Mouse (Mus musculus): ENCODE measurements around the gene Gm49396. TPM values are rescaled to one million over a fixed set of nuclear protein-coding genes. Genes with fewer than 3 reads are reported as not detected.

Gm49396 gene
- total RNA-seq (2021) = 1 to 10 TPM; 3.6 to 9.3 TPM

DNA sequence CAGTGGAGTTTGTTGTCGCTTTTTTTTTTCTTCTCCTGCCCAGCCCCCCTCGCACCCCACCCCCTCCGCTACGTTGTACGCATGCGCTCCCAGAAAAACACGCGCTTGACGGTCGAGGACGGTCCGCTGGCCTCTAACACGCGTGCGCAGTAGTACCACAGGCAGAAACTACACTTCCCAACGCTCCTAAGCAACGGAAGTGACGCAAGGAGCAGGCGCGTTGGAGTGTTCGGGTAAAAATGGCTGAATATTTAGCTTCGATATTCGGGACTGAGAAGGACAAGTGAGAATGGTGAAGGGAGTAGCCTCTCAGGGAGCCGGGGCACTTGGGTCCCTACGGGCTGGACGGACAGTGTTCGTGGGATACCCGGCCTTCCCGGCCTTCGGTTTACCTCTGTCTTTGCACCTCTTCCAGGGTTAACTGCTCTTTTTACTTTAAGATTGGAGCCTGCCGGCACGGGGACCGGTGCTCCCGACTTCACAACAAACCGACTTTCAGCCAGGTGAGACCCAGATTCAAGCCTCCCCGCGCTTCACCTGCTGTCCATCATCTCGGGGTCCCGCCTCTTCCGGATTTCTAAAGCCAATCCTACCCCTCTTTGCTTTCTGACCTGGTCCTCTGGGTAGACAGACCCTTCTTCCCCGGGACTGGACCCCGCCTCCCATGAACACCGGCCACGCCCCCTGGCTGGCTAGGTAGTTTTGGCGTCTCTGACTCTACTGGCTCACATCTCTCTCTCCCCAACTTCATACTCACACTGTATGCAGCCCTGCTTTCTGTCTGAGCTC, at the start of gene Gm49396, which contains the start of the genes U2af1l4 and Psenen:
Gene Gm49396 (plus strand): TSS at position 228 of the 789 bp plus-strand sequence.
Gene U2af1l4 (plus strand): TSS at position 185 of the 789 bp plus-strand sequence.
Gene Psenen (minus strand): TSS at position 511 of the 789 bp plus-strand sequence.
- peak; percentile 93 to 95 for DNase-seq (ENCODE audit: low spot score in 2 of 2)
- intact Hi-C loops (cut with DNase I) = loop anchor here (2.0 kb wide), 2 partner anchors 25 to 121 kb away; partner anchors contain the start of gene Kmt2b

DNA sequence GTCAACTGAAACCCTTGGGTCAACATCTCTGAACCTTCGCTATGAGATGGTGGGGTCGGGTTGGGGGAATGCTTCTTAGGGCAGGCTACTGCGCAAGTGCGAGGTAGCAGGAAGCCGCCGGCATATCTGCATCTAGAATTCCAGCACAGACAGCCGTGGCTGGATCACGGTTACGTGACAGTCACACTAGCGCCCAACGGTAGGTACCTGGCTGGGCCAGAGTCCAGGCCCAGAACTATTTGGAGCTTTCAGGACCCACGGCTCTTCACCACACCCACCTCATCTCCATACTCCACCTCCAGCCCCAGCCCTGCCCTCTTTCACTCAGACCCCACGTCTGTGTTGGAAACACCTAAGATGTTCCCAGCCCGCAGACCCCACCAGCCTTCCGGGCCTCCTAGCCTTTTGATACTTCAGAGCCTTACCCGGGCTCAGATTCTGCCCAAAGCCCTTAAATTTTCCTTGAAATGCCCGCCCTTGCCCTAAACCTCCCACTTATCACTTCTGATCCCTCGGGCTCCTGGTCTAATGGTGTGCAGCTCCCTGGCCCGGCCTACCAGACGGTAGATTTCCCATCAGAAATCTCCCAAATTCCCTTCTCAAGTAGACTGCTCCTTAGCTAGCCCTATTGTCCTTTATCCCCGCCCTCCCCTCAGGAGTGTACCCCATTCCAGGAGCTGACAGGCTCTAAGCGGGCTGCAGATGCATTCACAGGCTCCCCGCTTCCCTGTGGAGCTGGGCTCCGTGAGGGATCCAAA, 48.0 kb upstream of the Gm49396 start:
- intact Hi-C loops (cut with DNase I) = no loop called here
- no peak for DNase-seq (ENCODE audit: low spot score in 2 of 2)

DNA sequence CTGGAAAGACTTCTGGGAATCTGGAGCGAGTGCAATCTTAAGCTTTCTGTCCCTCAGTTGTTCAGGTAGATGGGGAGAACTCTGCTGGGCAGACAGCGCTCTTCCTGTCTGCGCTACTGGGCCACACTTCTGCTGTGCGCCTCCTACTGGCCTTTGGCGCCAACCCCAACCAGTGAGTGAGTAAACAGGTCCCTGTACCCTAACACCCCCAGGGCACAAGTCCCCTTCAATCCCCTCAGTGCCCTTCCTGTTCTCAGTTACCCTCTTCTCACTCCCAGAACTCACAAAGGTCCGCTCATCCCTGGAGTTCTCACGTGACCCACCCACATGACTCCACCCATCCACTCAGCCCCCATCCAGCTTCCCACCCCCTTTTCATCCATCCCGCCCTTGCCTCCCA, 44.8 kb upstream of the Gm49396 start:
- DNase-seq (ENCODE audit: low spot score in 2 of 2) = no peak
- intact Hi-C loops (cut with DNase I) = no loop called here

DNA sequence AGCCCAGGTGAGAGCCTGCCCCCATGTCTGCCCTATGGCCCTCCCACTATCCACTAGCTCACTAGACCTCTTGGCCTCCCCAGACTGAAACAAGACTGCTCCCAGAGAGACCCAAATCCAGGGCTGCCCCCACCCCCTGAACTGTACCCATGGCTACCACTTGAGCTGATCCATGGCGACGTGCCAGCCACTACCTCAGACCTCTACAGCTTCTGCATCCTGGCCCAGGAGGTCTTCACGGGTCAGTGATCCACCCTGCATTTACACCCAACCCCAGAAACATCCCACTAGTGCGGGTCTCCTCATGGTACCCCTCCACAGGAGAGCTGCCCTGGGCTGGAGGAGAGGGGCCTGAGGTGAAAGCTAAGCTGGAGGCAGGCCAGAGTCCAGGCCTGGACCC, 42.7 kb upstream of the Gm49396 start:
- DNase-seq (ENCODE audit: low spot score in 2 of 2) = no peak
- intact Hi-C loops (cut with DNase I) = no loop called here

DNA sequence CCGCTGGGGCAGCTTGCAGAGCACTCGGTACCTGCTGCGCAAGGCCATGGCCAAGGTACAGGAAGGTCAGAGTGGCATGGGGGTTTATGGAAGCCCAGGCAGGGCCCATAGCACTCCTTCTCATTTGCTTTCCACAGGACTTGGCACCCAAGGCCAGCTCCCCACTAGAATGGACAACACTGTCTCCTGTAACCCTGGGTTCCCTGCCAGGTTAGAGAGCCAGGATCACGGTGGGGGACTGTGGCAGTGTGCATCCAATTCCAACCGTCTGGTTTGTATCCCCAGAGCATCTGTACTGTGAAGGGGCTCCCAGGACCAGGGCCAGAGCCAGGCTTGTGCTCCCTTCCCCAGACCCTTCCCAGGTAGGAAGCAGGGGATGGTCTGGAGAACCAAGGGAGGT, 42.3 kb upstream of the Gm49396 start:
- intact Hi-C loops (cut with DNase I) = no loop called here

DNA sequence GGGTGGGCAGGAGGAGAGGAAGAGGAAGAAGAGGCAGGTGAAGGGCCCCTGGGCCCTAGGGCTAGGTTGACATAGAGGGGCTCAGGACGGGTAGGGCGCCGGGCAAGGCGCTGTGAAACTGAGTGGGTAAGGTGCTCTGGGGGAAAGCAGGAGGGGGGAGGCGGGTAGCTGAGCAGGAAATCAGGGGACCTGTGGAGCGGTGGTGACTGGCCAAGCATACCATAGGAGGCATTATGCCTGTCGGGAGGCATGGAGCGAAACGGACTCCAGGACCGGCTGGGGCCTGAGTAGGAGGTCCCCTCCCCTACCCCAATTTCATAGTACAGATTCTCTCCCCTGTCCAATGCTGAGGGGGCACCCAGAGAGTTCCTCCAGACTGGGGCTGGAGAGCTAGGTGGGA, 40.3 kb upstream of the Gm49396 start:
- intact Hi-C loops (cut with DNase I) = no loop called here
- no peak for DNase-seq (ENCODE audit: low spot score in 2 of 2)

More for the DNA sequence above, 42.3 kb upstream of the Gm49396 start:
- no peak for DNase-seq (ENCODE audit: low spot score in 2 of 2)

DNA sequence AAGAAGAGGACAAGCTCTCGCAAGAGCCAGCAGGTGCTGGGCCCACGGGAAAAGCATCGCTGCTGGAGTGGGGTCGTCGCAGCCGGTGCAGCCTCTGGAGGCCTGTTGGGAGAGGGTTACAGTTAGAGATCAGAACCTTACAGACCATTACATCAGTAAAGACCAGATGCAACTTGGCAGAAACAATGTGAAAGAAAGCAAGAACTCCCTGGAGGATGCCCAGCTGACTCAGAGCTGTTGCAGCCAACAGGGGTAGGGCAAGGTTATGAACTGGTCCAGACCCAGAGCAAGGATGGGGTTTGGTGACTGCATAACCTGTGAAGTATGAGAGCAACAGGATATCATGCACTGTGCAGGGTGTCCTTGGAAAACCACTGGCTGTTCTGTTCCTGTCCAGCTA, 38.7 kb upstream of the Gm49396 start:
- no peak for DNase-seq (ENCODE audit: low spot score in 2 of 2)
- intact Hi-C loops (cut with DNase I) = no loop called here

DNA sequence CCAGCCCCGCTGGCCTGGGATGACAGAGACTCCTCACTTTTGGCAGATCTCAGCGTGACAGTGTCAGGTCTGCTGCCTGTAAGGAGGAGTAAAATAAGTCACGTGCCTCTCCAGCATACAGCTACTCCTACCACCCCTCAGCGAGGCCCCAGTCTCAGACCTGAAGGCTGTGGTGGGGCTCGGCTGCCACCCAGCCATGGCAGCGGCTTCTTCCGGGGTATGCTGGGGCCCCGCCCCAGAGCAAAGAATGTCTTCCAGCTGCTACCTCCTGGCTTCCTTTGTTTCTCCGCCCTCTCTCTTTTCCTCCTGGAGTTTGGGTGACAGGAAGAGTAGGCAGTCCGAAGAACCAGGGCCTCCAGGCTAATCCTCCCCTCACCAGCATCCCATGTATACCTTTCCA, 37.2 kb upstream of the Gm49396 start:
- intact Hi-C loops (cut with DNase I) = no loop called here

DNA sequence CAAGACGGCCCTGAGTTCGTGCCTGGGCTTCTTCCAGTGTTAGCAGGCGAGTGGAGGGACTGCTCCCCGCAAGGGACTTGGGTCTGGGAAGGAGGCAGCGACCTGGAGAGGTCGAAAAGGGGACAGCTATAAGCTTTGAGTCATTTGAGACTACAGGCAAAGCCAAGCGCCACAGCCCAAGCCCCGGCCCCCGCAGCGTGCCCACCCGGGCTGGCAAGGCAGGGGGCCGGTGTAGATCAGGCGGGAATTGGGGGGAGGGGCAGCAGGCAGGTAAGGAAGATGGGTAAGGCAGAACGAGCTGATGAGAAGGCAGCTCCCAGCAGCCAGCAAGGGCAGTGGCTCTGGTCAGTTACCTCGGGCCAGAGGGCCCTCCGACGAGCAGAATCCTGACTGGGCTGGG, 36.7 kb upstream of the Gm49396 start:
- intact Hi-C loops (cut with DNase I) = no loop called here

More for the DNA sequence above, 37.2 kb upstream of the Gm49396 start:
- DNase-seq (ENCODE audit: low spot score in 2 of 2) = no peak

DNA sequence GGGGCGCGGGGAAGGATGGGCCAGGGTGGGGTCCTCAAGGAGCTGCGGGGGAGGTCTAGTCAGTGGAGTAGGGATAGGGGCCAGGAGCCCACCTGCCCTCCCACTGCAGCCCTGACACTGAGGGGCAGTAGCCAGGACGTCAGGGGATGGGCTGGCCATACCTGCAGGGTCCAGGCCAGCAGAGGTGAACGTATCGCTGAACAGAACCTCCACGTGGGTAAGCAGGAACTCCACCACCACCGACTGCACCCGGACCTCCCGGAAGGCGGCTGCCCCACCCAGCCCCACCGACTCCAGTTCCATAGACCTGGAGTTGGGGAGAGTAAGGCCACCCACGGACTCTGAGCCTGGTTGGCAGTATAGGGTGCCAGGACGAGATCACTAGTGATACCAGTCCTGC, 36.2 kb upstream of the Gm49396 start:
- intact Hi-C loops (cut with DNase I) = no loop called here
- DNase-seq (ENCODE audit: low spot score in 2 of 2) = no peak

More for the DNA sequence above, 36.7 kb upstream of the Gm49396 start:
- no peak for DNase-seq (ENCODE audit: low spot score in 2 of 2)

DNA sequence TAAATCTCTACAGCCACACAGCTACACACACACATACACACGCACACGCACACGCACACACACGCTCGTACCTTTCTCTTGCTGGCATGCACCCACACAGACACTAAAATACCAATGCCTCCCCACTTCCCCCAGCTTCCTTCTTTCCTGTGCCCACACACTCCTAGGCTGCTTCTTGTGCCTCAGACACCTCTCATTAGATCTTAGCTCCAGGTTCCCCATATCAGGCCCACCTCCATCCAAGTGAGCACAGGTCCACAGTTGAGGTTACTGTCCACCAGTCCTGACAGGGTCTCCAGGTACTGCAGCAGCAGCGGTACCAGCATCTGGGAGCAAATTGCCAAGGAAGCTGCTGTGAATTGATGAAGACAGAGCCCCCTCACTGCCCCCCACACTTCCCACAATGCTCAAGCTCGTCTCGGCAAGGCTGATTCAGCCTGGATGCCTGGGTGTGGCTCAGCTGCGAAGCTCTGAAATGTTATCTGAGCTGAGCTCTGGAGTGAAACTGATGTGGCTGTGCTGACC, 31.8 kb upstream of the Gm49396 start:
- DNase-seq (ENCODE audit: low spot score in 2 of 2) = peak; percentile 70 to 72
- intact Hi-C loops (cut with DNase I) = loop anchor here (10.0 kb wide), 1 partner anchor 87 kb away; the partner anchor contains the start of gene Aplp1

DNA sequence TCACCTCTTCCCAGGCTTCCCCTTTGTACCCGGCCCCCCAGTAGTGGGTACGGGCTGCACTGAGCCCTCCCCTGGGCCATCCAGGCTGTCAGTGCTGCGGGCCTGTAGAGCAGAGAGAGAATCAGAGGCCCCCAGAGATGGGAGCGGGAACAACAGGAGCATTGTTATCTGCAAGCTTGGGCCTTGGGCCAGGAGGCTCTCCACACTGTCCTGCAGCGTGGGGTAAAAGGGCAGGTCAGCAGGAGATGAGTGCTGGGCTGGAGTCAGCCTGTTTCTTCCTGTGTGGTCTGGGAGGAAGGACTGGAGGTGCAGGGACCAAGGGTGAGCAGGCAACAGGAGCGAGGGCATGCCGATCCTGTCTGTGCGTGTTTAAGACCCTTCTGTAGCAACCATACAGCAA, 30.2 kb upstream of the Gm49396 start:
- no peak for DNase-seq (ENCODE audit: low spot score in 2 of 2)
- intact Hi-C loops (cut with DNase I) = loop anchor here (10.0 kb wide), 1 partner anchor 88 kb away; the partner anchor contains the start of gene Aplp1

DNA sequence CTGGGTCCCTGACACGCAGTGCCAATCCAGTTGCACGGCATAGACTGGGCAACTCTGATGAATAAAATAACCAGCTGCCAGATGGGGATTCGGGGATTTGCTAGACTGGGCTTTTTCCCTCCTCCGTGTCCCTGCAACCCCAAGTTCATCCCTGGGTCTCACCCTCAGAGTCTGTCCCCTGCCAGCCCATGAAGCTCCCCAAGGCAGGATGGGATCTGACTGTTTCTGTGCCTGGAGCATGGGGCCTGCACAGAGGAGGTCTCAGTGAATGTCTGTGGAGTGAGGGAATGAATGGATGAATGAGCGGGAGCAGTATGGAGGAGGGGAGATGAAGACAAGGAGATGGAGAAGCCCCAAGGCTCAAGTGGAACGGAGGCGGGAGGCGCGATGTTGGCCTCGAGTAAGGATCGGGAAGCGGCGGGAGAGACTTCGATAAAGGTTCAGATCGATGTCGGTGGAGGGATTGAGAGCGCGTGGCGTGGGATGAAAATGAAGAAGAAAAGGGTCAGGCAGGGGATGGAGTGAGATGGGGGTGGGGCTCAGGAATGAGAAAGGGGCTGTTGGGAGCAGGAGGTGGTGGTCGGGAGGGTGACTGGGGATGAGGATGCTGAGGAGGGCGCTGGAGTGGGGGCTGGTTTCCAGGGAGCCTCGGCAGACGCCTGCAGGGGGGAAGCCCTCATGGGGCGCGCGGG, 29.1 kb upstream of the Gm49396 start:
- DNase-seq (ENCODE audit: low spot score in 2 of 2) = peak in 1 of 2 experiments; percentile 57
- intact Hi-C loops (cut with DNase I) = loop anchor here (10.0 kb wide), 1 partner anchor 89 kb away; the partner anchor contains the start of gene Aplp1

DNA sequence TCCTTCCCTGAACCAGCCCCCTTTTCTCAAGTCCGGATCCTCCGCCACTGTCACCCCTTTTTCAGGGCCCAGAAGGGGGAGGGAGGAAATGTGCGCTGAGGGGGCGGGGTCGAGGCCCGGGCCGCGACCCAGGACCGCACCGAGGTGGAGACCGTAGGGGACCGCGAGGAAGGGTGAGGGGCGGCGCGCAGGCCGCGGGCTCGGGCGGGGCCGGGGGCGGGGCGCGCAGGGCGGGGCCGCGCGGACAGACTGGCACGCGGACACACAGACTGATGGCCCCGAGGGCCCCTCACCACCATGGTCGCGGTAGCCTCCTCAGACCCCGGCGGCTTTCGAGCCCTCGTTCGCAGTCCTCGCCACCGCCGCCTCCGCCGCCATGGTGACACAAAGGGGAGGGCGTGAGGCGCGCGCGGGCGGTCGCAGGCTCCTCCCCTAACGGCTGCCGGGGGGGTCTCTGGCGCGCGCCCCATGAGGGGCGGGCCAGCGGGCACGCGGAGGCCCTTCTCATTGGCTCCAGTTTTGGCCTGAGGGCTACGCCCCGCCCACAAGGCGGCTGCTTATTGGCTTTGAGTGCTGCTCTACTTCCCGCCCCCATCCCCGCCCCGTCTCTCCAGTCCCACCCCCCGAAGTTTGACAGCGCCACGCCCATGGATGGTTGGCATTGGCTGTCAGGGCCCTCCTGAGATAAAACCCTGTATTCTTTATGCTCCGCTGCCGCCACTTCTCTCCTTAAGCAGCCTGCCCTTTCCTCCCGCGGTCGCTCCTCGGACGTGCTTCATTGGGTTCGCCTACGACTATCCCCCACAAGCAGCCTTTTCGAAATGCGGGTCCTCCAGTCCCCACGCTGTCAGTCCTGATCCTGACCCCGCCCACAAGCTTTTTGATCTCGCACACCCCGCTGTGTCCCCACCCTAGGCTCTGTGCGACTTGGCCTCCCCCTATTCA, 28.2 kb upstream of the Gm49396 start, which contains the start of gene Arhgap33:
Gene Arhgap33 (minus strand): TSS at position 428 of the 945 bp plus-strand sequence.
- DNase-seq (ENCODE audit: low spot score in 2 of 2) = peak; percentile 95 to 97
- intact Hi-C loops (cut with DNase I) = loop anchor here (5.0 to 10.0 kb wide), 2 partner anchors 43 to 90 kb away; partner anchors contain the start of genes Aplp1 and Prodh2

DNA sequence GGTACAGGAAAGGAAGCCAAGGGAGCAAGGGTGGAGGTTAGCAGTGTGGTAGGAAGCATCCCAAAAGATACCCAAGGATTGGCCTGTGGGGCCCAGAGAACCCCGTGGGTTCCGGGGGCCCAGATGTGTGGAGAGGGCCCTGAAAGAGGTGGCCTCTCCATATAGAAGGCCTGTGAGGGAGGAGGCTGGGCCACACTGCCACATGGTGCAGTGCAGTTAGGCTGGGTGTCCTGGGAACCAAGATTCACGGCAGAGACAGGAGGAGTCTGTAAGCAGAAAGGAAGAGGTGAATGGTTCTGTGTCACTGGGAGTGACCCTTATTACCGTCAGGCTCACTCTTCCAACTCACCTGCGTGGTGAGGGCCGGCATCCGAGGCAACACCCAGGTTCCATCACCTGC, 22.6 kb upstream of the Gm49396 start:
- intact Hi-C loops (cut with DNase I) = no loop called here
- DNase-seq (ENCODE audit: low spot score in 2 of 2) = no peak

DNA sequence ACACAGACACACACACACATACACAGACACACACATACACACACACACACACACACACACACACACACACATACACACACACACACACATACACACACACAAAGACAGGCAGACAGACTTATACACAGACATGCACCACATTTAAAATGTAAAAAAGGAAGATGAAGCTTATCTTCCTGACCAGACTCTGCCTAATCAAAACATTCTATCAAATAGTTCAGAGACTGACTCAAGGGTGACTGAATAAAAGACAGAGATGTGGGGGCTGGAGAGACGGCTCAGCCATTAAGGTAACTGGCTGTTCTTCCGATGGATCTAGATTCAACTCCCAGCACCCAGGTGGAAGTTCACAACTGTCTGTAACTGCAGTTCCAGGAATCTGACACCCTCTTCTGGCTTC, 18.8 kb upstream of the Gm49396 start:
- intact Hi-C loops (cut with DNase I) = no loop called here
- no peak for DNase-seq (ENCODE audit: low spot score in 2 of 2)

DNA sequence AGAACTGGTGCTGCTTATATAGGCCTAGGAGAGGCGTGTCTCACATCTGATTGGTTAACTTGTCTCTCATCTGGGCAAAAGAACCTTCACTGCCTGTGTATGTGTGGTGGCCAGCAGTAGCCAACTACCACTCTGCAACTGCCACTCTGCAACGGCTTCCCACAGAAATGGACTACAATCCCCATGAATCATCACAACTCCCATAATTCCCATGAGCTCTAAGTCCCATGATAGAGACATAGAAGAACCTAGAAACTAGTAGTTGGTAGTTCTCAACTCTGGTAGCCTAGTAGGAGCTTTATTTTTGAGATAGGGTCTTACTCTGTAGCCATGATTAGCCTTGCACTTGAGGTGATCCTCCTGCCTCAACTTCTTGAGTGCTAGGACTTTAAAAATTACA, 13.3 kb upstream of the Gm49396 start:
- no peak for DNase-seq (ENCODE audit: low spot score in 2 of 2)
- intact Hi-C loops (cut with DNase I) = no loop called here

DNA sequence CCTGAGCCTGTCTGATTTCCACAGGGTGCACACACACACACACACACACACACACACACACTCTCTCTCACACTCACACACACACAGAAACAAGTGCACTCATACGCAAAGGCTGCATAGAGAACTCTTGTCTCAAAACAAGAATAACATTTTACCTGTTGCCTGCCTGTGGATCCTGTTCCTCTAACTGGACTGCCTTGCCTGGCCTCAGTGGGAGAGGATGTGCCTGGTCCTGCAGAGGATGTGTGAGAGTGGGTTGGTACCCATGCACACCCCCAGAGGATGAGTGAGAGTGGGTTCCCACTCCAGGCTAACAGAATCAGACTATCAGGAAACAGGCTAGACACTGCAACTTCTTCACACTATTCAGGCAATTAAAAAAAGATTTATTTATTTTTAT, 12.5 kb upstream of the Gm49396 start:
- intact Hi-C loops (cut with DNase I) = no loop called here
- no peak for DNase-seq (ENCODE audit: low spot score in 2 of 2)
